Mouse (Mus musculus) heart, embryonic 16.5 days (tissue): Measurements from ENCODE around the gene Tspan1. TPM values are rescaled to one million over a fixed set of nuclear protein-coding genes. Genes with fewer than 3 reads are reported as not detected.

Experiments
- ATAC-seq: fragments of 200-750 bp; cut with Nextera tagmentation; replicated peaks from 2 replicates; pipeline ENCODE4 v1.8.0; 2017; ENCODE audit warnings: moderate number of reproducible peaks; ENCODE audit not compliant: insufficient read depth, low FRiP score; ENCODE audit errors: extremely low read depth
- H3K27ac ChIP-seq: fragments of 300-500 bp; sonication (generic); 2 replicates; pipeline ENCODE4 v1.5.1; 2014; ENCODE audit warnings: mild to moderate bottlenecking, low read length, control low read depth, moderate library complexity
- H3K27me3 ChIP-seq: fragments of 300-500 bp; sonication (generic); 2 replicates; pipeline ENCODE4 v1.6.1; 2014; ENCODE audit warnings: low read length, mixed read lengths; ENCODE audit not compliant: control insufficient read depth, insufficient read depth
- H3K36me3 ChIP-seq: fragments of 300-500 bp; sonication (generic); 2 replicates; pipeline ENCODE4 v1.6.1; 2014; ENCODE audit not compliant: control insufficient read depth, insufficient read depth
- H3K4me1 ChIP-seq: fragments of 300-500 bp; sonication (generic); 2 replicates; pipeline ENCODE4 v1.6.1; 2014; ENCODE audit warnings: low read length, mixed read lengths; ENCODE audit not compliant: control insufficient read depth, insufficient read depth
- H3K4me2 ChIP-seq: fragments of 300-500 bp; sonication (generic); 2 replicates; pipeline ENCODE4 v1.6.1; 2014; ENCODE audit warnings: low read depth, mild to moderate bottlenecking, control low read depth, low read length
- H3K4me3 ChIP-seq: fragments of 300-500 bp; sonication (generic); 2 replicates; pipeline ENCODE4 v1.5.1; 2014; ENCODE audit warnings: mild to moderate bottlenecking, control low read depth, low read length
- H3K9ac ChIP-seq: fragments of 300-500 bp; sonication (generic); 2 replicates; pipeline ENCODE4 v1.6.1; 2014; ENCODE audit warnings: low read length, control low read depth
- H3K9me3 ChIP-seq: fragments of 300-500 bp; sonication (generic); replicated peaks from 2 replicates; pipeline ENCODE4 v1.6.1; 2016; ENCODE audit warnings: low read length; ENCODE audit not compliant: control insufficient read depth
- WGBS: fragments of 180-500 bp; shearing (Covaris S2); extraction: QIAGEN DNeasy Blood & Tissue Kit; methylation state at CpG from one replicate; pipeline ENCODE4 v1.1.7; 2014; 5-methylcytosine and 5-hydroxymethylcytosine counted together
- polyA plus RNA-seq: library from polyadenylated mRNA; unstranded; fragments of >200 nt; fragmentation: Nextera tagmentation; extraction: Ambion mirVana; gene quantifications from 2 replicates; pipeline ENCODE4 v1.2.1, GENCODE M21; 2015

The Tspan1 gene
- polyA plus RNA-seq, 1 experiment from 2014 or later, result 1.9 TPM

GRCm38 (mm10) chr4:116123602-116124519, 43.5 kb downstream of the Tspan1 start, which contains the start of the genes Rad54l and Pomgnt1:
Rad54l (minus strand) TSS chr4:116123690.
Pomgnt1 (plus strand) TSS chr4:116123840.
- H3K27ac ChIP-seq, result peak within 1 kb of the TSS; percentile 80
- peak within 1 kb of the TSS; percentile 78 for H3K4me3 ChIP-seq
- H3K4me1 ChIP-seq, result peaks cover 15% of the 10 kb centered on the region
- no peaks in the 10 kb centered on the region for H3K36me3 ChIP-seq
- H3K4me2 ChIP-seq, result peak within 1 kb of the TSS; percentile 82
- H3K9ac ChIP-seq, result peak within 1 kb of the TSS; percentile 80
- 5% methylated on average over 24 of the region's 24 CpGs for WGBS
- peak; percentile 98 for ATAC-seq
- H3K27me3 ChIP-seq, result no peaks in the 10 kb centered on the region
- no peaks in the 10 kb centered on the region for H3K9me3 ChIP-seq

GRCm38 (mm10) chr4:116122762-116123161, 44.6 kb downstream of the Tspan1 start:
- Histone ChIP-seq H3K27ac (no peak overlapping the region), H3K36me3 (no peaks in the 10 kb centered on the region), H3K4me2 (peak overlapping the region; percentile 82), H3K4me1 (peaks cover 15% of the 10 kb centered on the region), H3K4me3 (peak overlapping the region; percentile 78), H3K27me3 (no peaks in the 10 kb centered on the region), H3K9ac (peak overlapping the region; percentile 80), H3K9me3 (no peaks in the 10 kb centered on the region)
- no peak for ATAC-seq
- 0% methylated on average over 1 of the region's 1 CpGs for WGBS

Other genes with a start within 250 kb of the Tspan1 start
- 0.06 TPM in 1 of 2 replicates, not detected in the other for gene Dmbx1, start 227.7 kb downstream of the Tspan1 start, polyA plus RNA-seq
- 2.1 and 2.7 TPM in 2 replicates for gene Faah, start 149.7 kb downstream of the Tspan1 start, polyA plus RNA-seq
- 32.4 and 33.6 TPM in 2 replicates for gene Nsun4, start 113.7 kb downstream of the Tspan1 start, polyA plus RNA-seq
- gene Uqcrh, start 92.5 kb downstream of the Tspan1 start, polyA plus RNA-seq, result 1,257 and 1,258 TPM in 2 replicates
- gene Lrrc41, start 92.3 kb downstream of the Tspan1 start, polyA plus RNA-seq, result 53.8 and 55.3 TPM in 2 replicates
- 18.5 and 20.2 TPM in 2 replicates for gene Rad54l, start 43.9 kb downstream of the Tspan1 start, polyA plus RNA-seq
- 60.2 and 68.8 TPM in 2 replicates for gene Pomgnt1, start 43.8 kb downstream of the Tspan1 start, polyA plus RNA-seq
- gene Lurap1, start 16.3 kb downstream of the Tspan1 start, polyA plus RNA-seq, result 2.3 and 2.9 TPM in 2 replicates
- gene 1700042G07Rik, start 5.8 kb upstream of the Tspan1 start, polyA plus RNA-seq, result not detected in 2 replicates
- gene Gm49337, start 5.8 kb upstream of the Tspan1 start, polyA plus RNA-seq, result not detected in 2 replicates
- 9.0 and 11.2 TPM in 2 replicates for gene Pik3r3, start 54.0 kb upstream of the Tspan1 start, polyA plus RNA-seq